9 mouse cellular contexts compared by ENCODE assay signal in genomic region chr11:120268195-120268967, GRCm38 (mm10). TPM values are rescaled to one million over a fixed set of nuclear protein-coding genes. Genes with fewer than 3 reads are reported as not detected.
A peak's percentile ranks its signal among the peaks of the same experiment; 100 is the strongest.
DNase-seq lines count a peak whose midpoint lies in the region; ATAC-seq lines count a peak whose summit lies in the region.
"Had no signal": no experiment of that assay in that cellular context is flagged by ENCODE, and none has a peak within 500 bp of the region (broad histone marks: within the 10 kb centered on the region; RNA-seq: fewer than 3 reads in every experiment).

No protein-coding gene starts in this region.

- no peak for ATAC-seq in forebrain, embryonic 14.5 days
- ATAC-seq in megakaryocyte progenitor cell, adult 5-6 weeks (replicated peaks; ENCODE audit: poor library complexity), result peak; percentile 82
- no peak for ATAC-seq in neural tube, embryonic 15.5 days (ENCODE audit: low FRiP score)

- peaks cover 29% of the 10 kb centered on the region for H3K4me1 ChIP-seq in forebrain, embryonic 14.5 days (ENCODE audit: control insufficient read depth, insufficient read depth, low read length)
- peaks cover 60% of the 10 kb centered on the region for H3K4me1 ChIP-seq in neural tube, embryonic 15.5 days

- H3K36me3 ChIP-seq in forebrain, embryonic 14.5 days (ENCODE audit: control insufficient read depth, insufficient read depth, low read length), result peaks cover 31% of the 10 kb centered on the region
- H3K36me3 ChIP-seq in neural tube, embryonic 15.5 days, result peaks cover 25% of the 10 kb centered on the region

- no peak overlapping the region for H3K9ac ChIP-seq in forebrain, embryonic 14.5 days (ENCODE audit: low read length)
- no peak overlapping the region for H3K9ac ChIP-seq in neural tube, embryonic 15.5 days (replicated peaks)
- H3K9ac ChIP-seq: neural tube, embryonic 13.5 days had no signal

- no peaks in the 10 kb centered on the region for H3K9me3 ChIP-seq in forebrain, embryonic 14.5 days (replicated peaks; ENCODE audit: control insufficient read depth, low read length)
- no peaks in the 10 kb centered on the region for H3K9me3 ChIP-seq in neural tube, embryonic 15.5 days (replicated peaks)
- H3K9me3 ChIP-seq: neural tube, embryonic 13.5 days had no signal

- no peak overlapping the region for H3K4me3 ChIP-seq in forebrain, embryonic 14.5 days (ENCODE audit: low read depth, low read length)
- no peak overlapping the region for H3K4me3 ChIP-seq in neural tube, embryonic 15.5 days (replicated peaks)
- H3K4me3 ChIP-seq: neural tube, embryonic 13.5 days had no signal

- no peak overlapping the region for H3K27ac ChIP-seq in forebrain, embryonic 14.5 days (ENCODE audit: low read depth, low read length)
- H3K27ac ChIP-seq in neural tube, embryonic 15.5 days (replicated peaks), result no peak overlapping the region

- 66% methylated on average over 10 of the region's 10 CpGs for WGBS in forebrain, embryonic 14.5 days
- WGBS in neural tube, embryonic 15.5 days, result 56% methylated on average over 10 of the region's 10 CpGs

- DNase-seq in right cerebral cortex, adult 18-20 months, result peak; percentile 57
- DNase-seq in right cerebral cortex, postnatal 14 days, result no peak
- peak; percentile 30 for DNase-seq in forebrain, embryonic 14.5 days (ENCODE audit: low spot score)
- no peak for DNase-seq in cerebellum, adult 9-10 months
- no peak for DNase-seq in cerebellum, adult 18-20 months
- DNase-seq: heart, postnatal 10 days had no signal

- no peak overlapping the region for H3K4me2 ChIP-seq in forebrain, embryonic 14.5 days (ENCODE audit: low read length)
- H3K4me2 ChIP-seq in neural tube, embryonic 15.5 days, result no peak overlapping the region
- H3K4me2 ChIP-seq: neural tube, embryonic 13.5 days had no signal

- 0 out of 2 replicates have a peak, but pooled peaks cover 6% of the 10 kb centered on the region for H3K27me3 ChIP-seq in forebrain, embryonic 14.5 days (replicated peaks; ENCODE audit: control insufficient read depth, insufficient read depth, low read length)
- no peaks in the 10 kb centered on the region; the same call in 1 of the 2 replicates for H3K27me3 ChIP-seq in neural tube, embryonic 15.5 days (replicated peaks)

RNA-seq across cellular contexts. Expression of gene Bahcc1, which starts 35.6 kb away (rescaled TPM):
- polyA plus RNA-seq in forebrain, embryonic 14.5 days (2014; fragmentation: Nextera tagmentation; extraction: Ambion mirVana), result 12.6 and 14.5 TPM in 2 replicates
- total RNA-seq in megakaryocyte progenitor cell, adult 5-6 weeks (2015), result 12.1 and 17.2 TPM in 2 replicates
- 3.9 and 5.4 TPM in 2 replicates for total RNA-seq in megakaryocyte progenitor cell, adult 5-6 weeks (2017)
- polyA plus RNA-seq in neural tube, embryonic 15.5 days (2015; fragmentation: Nextera tagmentation; extraction: Ambion mirVana), result 8.7 and 10.4 TPM in 2 replicates

Comparison
In these comparisons a context has a peak if more than half of its experiments do, and no peak if none do; other contexts are left out.
1. DNase-seq: peak in right cerebral cortex, adult 18-20 months (single experiment) and forebrain, embryonic 14.5 days (single experiment); none in right cerebral cortex, postnatal 14 days (single experiment), cerebellum, adult 9-10 months (single experiment) and cerebellum, adult 18-20 months (0 of 2).